In genomic region chr11:98664091-98664490, GRCm38 (mm10) we compare ENCODE assay signal across 26 mouse cellular contexts. TPM values are rescaled to one million over a fixed set of nuclear protein-coding genes. Genes with fewer than 3 reads are reported as not detected.
DNase-seq lines count a peak whose midpoint lies in the region; ATAC-seq lines count a peak whose summit lies in the region.
"Had no signal": no experiment of that assay in that cellular context is flagged by ENCODE, and none has a peak within 500 bp of the region (broad histone marks: within the 10 kb centered on the region; RNA-seq: fewer than 3 reads in every experiment).

TSS of gene Gsdma (plus strand) at chr11:98664351.

- peak; percentile 67 for DNase-seq in R1 (ENCODE audit: low read depth, low spot score)
- no peak for DNase-seq in spleen, postnatal 10 days (ENCODE audit: low spot score in 2 of 2)
- no peak for DNase-seq in Muller cell, postnatal 12 days (ENCODE audit: inconsistent ontology term)
- DNase-seq: adrenal gland, postnatal 10 days; cerebellum, adult 11 months; cerebellum, adult 8-10 months; cerebellum, postnatal 14 days; embryo, embryonic 11 days; forebrain, postnatal 0 days; gastrocnemius, postnatal 14 days; heart, adult 2 months; heart, postnatal 14 days had no signal

- peaks cover 45% of the 10 kb centered on the region for H3K27me3 ChIP-seq in megakaryocyte, embryonic 14.5 days (replicated peaks)

- peak within 1 kb of the TSS; percentile 2 for H3K4me3 ChIP-seq in megakaryocyte, embryonic 14.5 days (replicated peaks)
- H3K4me3 ChIP-seq: embryonic facial prominence, embryonic 12.5 days; forebrain, embryonic 13.5 days; heart, adult 2 months; heart, embryonic 15.5 days; hindbrain, embryonic 13.5 days had no signal

- peaks cover 57% of the 10 kb centered on the region for H3K4me1 ChIP-seq in megakaryocyte, embryonic 14.5 days
- H3K4me1 ChIP-seq: embryonic facial prominence, embryonic 12.5 days; forebrain, embryonic 13.5 days; heart, embryonic 15.5 days had no signal

- ATAC-seq in megakaryocyte, adult 5-6 weeks (ENCODE audit: poor library complexity, severe bottlenecking): no peak
- ATAC-seq in megakaryocyte-erythroid progenitor cell, adult 5-6 weeks (replicated peaks; ENCODE audit: low FRiP score, low TSS enrichment, poor library complexity, severe bottlenecking): 0 out of 2 replicates have a peak, but pooled peaks have one; percentile 45
- ATAC-seq: forebrain, embryonic 13.5 days; forebrain, postnatal 0 days; hindbrain, postnatal 0 days; Patski had no signal

- no peaks in the 10 kb centered on the region for H3K9me3 ChIP-seq in megakaryocyte, embryonic 14.5 days
- H3K9me3 ChIP-seq: embryonic facial prominence, embryonic 12.5 days; forebrain, embryonic 13.5 days; G1E; heart, embryonic 15.5 days; hindbrain, embryonic 13.5 days had no signal

- H3K36me3 ChIP-seq in megakaryocyte, embryonic 14.5 days (replicated peaks; ENCODE audit: low read length): no peaks in the 10 kb centered on the region
- H3K36me3 ChIP-seq: embryonic facial prominence, embryonic 12.5 days; G1E; heart, embryonic 15.5 days; hindbrain, embryonic 13.5 days had no signal

RNA-seq across cellular contexts. Expression of gene Gsdma, which starts in this region (rescaled TPM):
- 2.2 and 3.4 TPM in 2 replicates for polyA plus RNA-seq in megakaryocyte, embryonic 14.5 days (2012; ENCODE audit: insufficient read depth, low replicate concordance)
- total RNA-seq in megakaryocyte, adult 5-6 weeks (2015): 0.25 TPM in 1 of 2 replicates, not detected in the other
- total RNA-seq in megakaryocyte, adult 5-6 weeks (2017): not detected in 2 replicates
- total RNA-seq in megakaryocyte-erythroid progenitor cell, adult 5-6 weeks (2014; fragmentation: Nextera tagmentation): not detected in 2 replicates
- total RNA-seq in megakaryocyte-erythroid progenitor cell, adult 5-6 weeks (2017): 0.42 and 0.57 TPM in 2 replicates
- total RNA-seq: adrenal gland, postnatal 10 days; adrenal gland, postnatal 4 days; forebrain, postnatal 0 days; G1E; heart, adult 2 months; heart, postnatal 14 days; hematopoietic stem cell, adult 5-6 weeks; hindbrain, postnatal 0 days had no signal
- polyA plus RNA-seq: brain, embryonic 14.5 days; forebrain, embryonic 13.5 days; heart, embryonic 11.5 days; heart, embryonic 15.5 days had no signal

Comparison
In these comparisons a context has a peak if more than half of its experiments do, and no peak if none do; other contexts are left out.
1. Peak in ATAC-seq in megakaryocyte-erythroid progenitor cell, adult 5-6 weeks; RNA of the gene not detected or under 1 TPM.